Mouse (Mus musculus) liver, embryonic 16.5 days (tissue): ENCODE results near the gene Dph3. TPM values are rescaled to one million over a fixed set of nuclear protein-coding genes. Genes with fewer than 3 reads are reported as not detected.
"Not testable (repeated sequence)": the region's sequence is repeated elsewhere in the genome, so short reads cannot be mapped to it uniquely, and the experiment has no call there.

Experiments used
- ATAC-seq: fragments of 200-750 bp; cut with Nextera tagmentation; 2 replicates; pipeline ENCODE4 v1.8.0; 2017; ENCODE audit warnings: low read depth, mild to moderate bottlenecking, moderate number of reproducible peaks, moderate library complexity
- H3K27ac ChIP-seq: fragments of 300-500 bp; sonication (generic); 2 replicates; pipeline ENCODE4 v1.5.1; 2014; ENCODE audit warnings: mild to moderate bottlenecking, low read length
- H3K27me3 ChIP-seq: fragments of 300-500 bp; sonication (generic); 2 replicates; pipeline ENCODE4 v1.6.1; 2014; ENCODE audit warnings: low read depth, low read length, mixed read lengths; ENCODE audit not compliant: control insufficient read depth, insufficient read depth
- H3K36me3 ChIP-seq: fragments of 300-500 bp; sonication (generic); 2 replicates; pipeline ENCODE4 v1.6.1; 2014; ENCODE audit warnings: mild to moderate bottlenecking; ENCODE audit not compliant: control insufficient read depth, insufficient read depth
- H3K4me1 ChIP-seq: fragments of 300-500 bp; sonication (generic); 2 replicates; pipeline ENCODE4 v1.6.1; 2014; ENCODE audit warnings: low read depth, low read length, mixed read lengths; ENCODE audit not compliant: control insufficient read depth
- H3K4me2 ChIP-seq: fragments of 300-500 bp; sonication (generic); 2 replicates; pipeline ENCODE4 v1.6.1; 2014; ENCODE audit warnings: low read depth, low read length, mixed read lengths
- H3K4me3 ChIP-seq: fragments of 300-500 bp; sonication (generic); 2 replicates; pipeline ENCODE4 v1.5.1; 2014; ENCODE audit warnings: low read depth, mild to moderate bottlenecking, low read length
- H3K9ac ChIP-seq: fragments of 300-500 bp; sonication (generic); 2 replicates; pipeline ENCODE4 v1.6.1; 2014; ENCODE audit warnings: low read depth, low read length
- H3K9me3 ChIP-seq: fragments of 300-500 bp; sonication (generic); replicated peaks from 2 replicates; pipeline ENCODE4 v1.6.1; 2016; ENCODE audit warnings: low read length; ENCODE audit not compliant: control insufficient read depth
- WGBS: fragments of 180-500 bp; shearing (Covaris S2); extraction: QIAGEN DNeasy Blood & Tissue Kit; methylation state at CpG from one replicate; pipeline ENCODE4 v1.1.7; 2014; ENCODE audit not compliant: insufficient replicate concordance; 5-methylcytosine and 5-hydroxymethylcytosine counted together
- polyA plus RNA-seq: library from polyadenylated mRNA; unstranded; fragments of >200 nt; fragmentation: Nextera tagmentation; extraction: Ambion mirVana; gene quantifications from 2 replicates; pipeline ENCODE4 v1.2.1, GENCODE M21; 2015

Dph3 gene
- polyA plus RNA-seq, 1 experiment from 2014 or later = 48.0 TPM

GRCm38 (mm10) chr14:32112124-32112523 lies 26.6 kb upstream of the Dph3 start:
- not testable (repeated sequence) for H3K36me3 ChIP-seq, H3K4me2 ChIP-seq, H3K27ac ChIP-seq, H3K27me3 ChIP-seq, ATAC-seq, H3K4me1 ChIP-seq, H3K4me3 ChIP-seq, H3K9ac ChIP-seq, H3K9me3 ChIP-seq
- 77% methylated on average over 10 of the region's 10 CpGs for WGBS

DNA sequence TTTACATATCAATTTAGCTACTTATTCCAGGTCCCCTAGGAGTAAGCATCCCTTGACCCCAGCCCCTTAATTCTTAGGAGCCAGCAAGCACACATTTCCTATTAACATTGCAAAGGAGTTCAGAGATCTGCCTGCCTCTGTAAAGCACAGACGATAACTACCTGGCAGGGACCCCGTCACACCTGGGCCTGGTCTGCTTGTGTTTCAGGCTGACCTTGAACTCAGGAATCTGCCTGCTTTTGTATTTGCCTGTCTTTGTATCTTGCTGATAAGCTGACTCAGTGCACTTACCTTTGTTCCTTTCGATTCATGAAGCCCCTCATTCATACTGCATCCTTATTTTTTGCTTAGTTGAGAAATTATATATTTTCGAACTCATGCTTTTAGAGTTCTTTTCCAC lies 21.4 kb upstream of the Dph3 start:
- no peak overlapping the region for H3K27ac ChIP-seq
- H3K9me3 ChIP-seq = no peaks in the 10 kb centered on the region
- H3K9ac ChIP-seq = no peak overlapping the region
- no peak overlapping the region for H3K4me2 ChIP-seq
- H3K4me1 ChIP-seq = no peaks in the 10 kb centered on the region
- H3K4me3 ChIP-seq = no peak overlapping the region
- no peaks in the 10 kb centered on the region for H3K27me3 ChIP-seq
- no peak for ATAC-seq
- 66% methylated on average over 4 of the region's 4 CpGs for WGBS
- no peaks in the 10 kb centered on the region for H3K36me3 ChIP-seq

- Histone ChIP-seq H3K4me1 (no peaks in the 10 kb centered on the region), H3K4me2 (no peak overlapping the region), H3K27me3 (no peaks in the 10 kb centered on the region), H3K4me3 (no peak overlapping the region), H3K9ac (no peak overlapping the region), H3K9me3 (no peaks in the 10 kb centered on the region), H3K27ac (no peak overlapping the region), H3K36me3 (peaks cover 3% of the 10 kb centered on the region; the same call in 1 of the 2 replicates)
- no peak for ATAC-seq
- WGBS = 45% methylated on average over 7 of the region's 7 CpGs
These were observed 20.1 kb upstream of the Dph3 start for GRCm38 (mm10) chr14:32105663-32106062.

GRCm38 (mm10) chr14:32103556-32103955 lies 18.0 kb upstream of the Dph3 start:
- Histone ChIP-seq H3K9ac (no peak overlapping the region), H3K4me1 (no peaks in the 10 kb centered on the region), H3K9me3 (no peaks in the 10 kb centered on the region), H3K4me2 (no peak overlapping the region), H3K27ac (no peak overlapping the region), H3K36me3 (peaks cover 22% of the 10 kb centered on the region), H3K4me3 (no peak overlapping the region), H3K27me3 (no peaks in the 10 kb centered on the region)
- WGBS = 79% methylated on average over 4 of the region's 4 CpGs
- no peak for ATAC-seq

GRCm38 (mm10) chr14:32098951-32099350 lies 13.4 kb upstream of the Dph3 start:
- Histone ChIP-seq H3K4me3 (no peak overlapping the region), H3K36me3 (peaks cover 30% of the 10 kb centered on the region), H3K4me2 (no peak overlapping the region), H3K9me3 (no peaks in the 10 kb centered on the region), H3K4me1 (no peaks in the 10 kb centered on the region), H3K27me3 (no peaks in the 10 kb centered on the region), H3K9ac (no peak overlapping the region), H3K27ac (no peak overlapping the region)
- whole genome bisulfite sequencing = 81% methylated on average over 3 of the region's 3 CpGs
- ATAC-seq = no peak

DNA sequence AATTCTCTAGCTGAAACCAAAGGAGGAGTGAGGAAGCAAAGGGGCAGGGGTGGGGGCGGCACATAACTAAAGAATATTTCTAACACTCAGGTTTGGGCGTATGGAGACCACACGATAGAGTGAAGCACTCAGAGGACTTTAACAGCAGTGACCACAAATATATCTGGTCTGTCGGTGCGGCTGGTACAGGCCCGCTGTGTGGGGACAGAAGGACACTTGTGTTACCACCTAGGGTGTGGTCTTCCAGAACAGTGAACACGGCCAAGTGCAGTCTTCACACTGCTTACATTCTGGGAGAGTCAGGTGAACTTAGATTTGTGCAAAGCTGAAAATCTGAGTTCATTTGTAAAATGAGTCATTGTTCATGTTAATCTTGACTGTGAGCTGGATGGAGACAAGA lies 12.2 kb upstream of the Dph3 start:
- Histone ChIP-seq H3K36me3 (peaks cover 30% of the 10 kb centered on the region), H3K27me3 (no peaks in the 10 kb centered on the region), H3K4me1 (no peaks in the 10 kb centered on the region), H3K4me3 (no peak overlapping the region), H3K9ac (no peak overlapping the region), H3K9me3 (no peaks in the 10 kb centered on the region), H3K27ac (no peak overlapping the region), H3K4me2 (no peak overlapping the region)
- no peak for ATAC-seq
- 84% methylated on average over 7 of the region's 7 CpGs for WGBS

DNA sequence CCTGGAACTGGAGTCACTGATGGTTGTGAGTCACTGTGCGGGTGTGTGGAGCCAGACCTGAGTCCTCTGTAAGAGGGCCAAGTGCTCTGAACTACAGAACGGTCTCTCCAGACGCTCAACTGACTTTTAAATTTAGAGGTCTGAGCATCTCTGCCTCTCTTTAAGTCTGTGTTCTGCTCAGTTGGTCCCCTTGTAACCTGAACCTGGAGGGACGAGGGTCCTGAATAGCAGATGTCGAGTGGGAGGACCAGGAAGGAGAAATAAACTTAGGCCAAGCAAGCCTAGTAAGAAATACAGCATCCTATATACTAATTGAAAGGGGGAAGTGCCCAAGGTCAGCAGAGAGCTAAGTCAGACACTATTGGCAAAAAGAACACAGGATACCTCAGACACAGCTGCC lies 11.2 kb upstream of the Dph3 start:
- H3K4me2 ChIP-seq = no peak overlapping the region
- H3K9me3 ChIP-seq = no peaks in the 10 kb centered on the region
- H3K4me1 ChIP-seq = no peaks in the 10 kb centered on the region
- H3K9ac ChIP-seq = no peak overlapping the region
- no peaks in the 10 kb centered on the region for H3K27me3 ChIP-seq
- H3K36me3 ChIP-seq = peaks cover 30% of the 10 kb centered on the region
- no peak overlapping the region for H3K27ac ChIP-seq
- WGBS = 75% methylated on average over 5 of the region's 5 CpGs
- no peak for ATAC-seq
- H3K4me3 ChIP-seq = no peak overlapping the region

- Histone ChIP-seq H3K4me3 (no peak overlapping the region), H3K27ac (no peak overlapping the region), H3K9me3 (no peaks in the 10 kb centered on the region), H3K36me3 (peaks cover 27% of the 10 kb centered on the region), H3K27me3 (no peaks in the 10 kb centered on the region), H3K4me2 (no peak overlapping the region), H3K9ac (no peak overlapping the region), H3K4me1 (no peaks in the 10 kb centered on the region; the same call in 1 of the 2 replicates)
- WGBS = 75% methylated on average over 5 of the region's 5 CpGs
- no peak for ATAC-seq
These were observed 10.1 kb upstream of the Dph3 start for GRCm38 (mm10) chr14:32095646-32096045.

GRCm38 (mm10) chr14:32093500-32094117 lies 8.1 kb upstream of the Dph3 start:
- no peaks in the 10 kb centered on the region for H3K27me3 ChIP-seq
- ATAC-seq = no peak
- H3K27ac ChIP-seq = peak overlapping the region; percentile 42
- peaks cover 9% of the 10 kb centered on the region; the same call in 1 of the 2 replicates for H3K36me3 ChIP-seq
- no peak overlapping the region for H3K9ac ChIP-seq
- no peak overlapping the region for H3K4me3 ChIP-seq
- 52% methylated on average over 11 of the region's 11 CpGs for WGBS
- no peak overlapping the region for H3K4me2 ChIP-seq
- H3K4me1 ChIP-seq = no peaks in the 10 kb centered on the region; the same call in 1 of the 2 replicates
- H3K9me3 ChIP-seq = no peaks in the 10 kb centered on the region
